Mouse (Mus musculus) liver, embryonic 16.5 days (tissue): ENCODE measurements around the gene Eif4g1. TPM values are rescaled to one million over a fixed set of nuclear protein-coding genes. Genes with fewer than 3 reads are reported as not detected.
A peak's percentile ranks its signal among the peaks of the same experiment; 100 is the strongest.

Experiments used
- ATAC-seq: fragments of 200-750 bp; cut with Nextera tagmentation; 2 replicates; pipeline ENCODE4 v1.8.0; 2017; ENCODE audit warnings: low read depth, mild to moderate bottlenecking, moderate number of reproducible peaks, moderate library complexity
- H3K27ac ChIP-seq: fragments of 300-500 bp; sonication (generic); 2 replicates; pipeline ENCODE4 v1.5.1; 2014; ENCODE audit warnings: mild to moderate bottlenecking, low read length
- H3K27me3 ChIP-seq: fragments of 300-500 bp; sonication (generic); 2 replicates; pipeline ENCODE4 v1.6.1; 2014; ENCODE audit warnings: low read depth, low read length, mixed read lengths; ENCODE audit not compliant: control insufficient read depth, insufficient read depth
- H3K36me3 ChIP-seq: fragments of 300-500 bp; sonication (generic); 2 replicates; pipeline ENCODE4 v1.6.1; 2014; ENCODE audit warnings: mild to moderate bottlenecking; ENCODE audit not compliant: control insufficient read depth, insufficient read depth
- H3K4me1 ChIP-seq: fragments of 300-500 bp; sonication (generic); 2 replicates; pipeline ENCODE4 v1.6.1; 2014; ENCODE audit warnings: low read depth, low read length, mixed read lengths; ENCODE audit not compliant: control insufficient read depth
- H3K4me2 ChIP-seq: fragments of 300-500 bp; sonication (generic); 2 replicates; pipeline ENCODE4 v1.6.1; 2014; ENCODE audit warnings: low read depth, low read length, mixed read lengths
- H3K4me3 ChIP-seq: fragments of 300-500 bp; sonication (generic); 2 replicates; pipeline ENCODE4 v1.5.1; 2014; ENCODE audit warnings: low read depth, mild to moderate bottlenecking, low read length
- H3K9ac ChIP-seq: fragments of 300-500 bp; sonication (generic); 2 replicates; pipeline ENCODE4 v1.6.1; 2014; ENCODE audit warnings: low read depth, low read length
- H3K9me3 ChIP-seq: fragments of 300-500 bp; sonication (generic); replicated peaks from 2 replicates; pipeline ENCODE4 v1.6.1; 2016; ENCODE audit warnings: low read length; ENCODE audit not compliant: control insufficient read depth
- WGBS: fragments of 180-500 bp; shearing (Covaris S2); extraction: QIAGEN DNeasy Blood & Tissue Kit; methylation state at CpG from one replicate; pipeline ENCODE4 v1.1.7; 2014; ENCODE audit not compliant: insufficient replicate concordance; 5-methylcytosine and 5-hydroxymethylcytosine counted together
- polyA plus RNA-seq: library from polyadenylated mRNA; unstranded; fragments of >200 nt; fragmentation: Nextera tagmentation; extraction: Ambion mirVana; gene quantifications from 2 replicates; pipeline ENCODE4 v1.2.1, GENCODE M21; 2015

The Eif4g1 gene
- polyA plus RNA-seq, 1 experiment from 2014 or later, result 89.4 TPM

- Histone ChIP-seq H3K27me3 (peaks cover 37% of the 10 kb centered on the region), H3K4me2 (peak within 1 kb of the TSS; percentile 54), H3K36me3 (no peaks in the 10 kb centered on the region), H3K27ac (no peak within 1 kb of the TSS), H3K9ac (peak within 1 kb of the TSS; percentile 26; the same call in 1 of the 2 replicates), H3K9me3 (no peaks in the 10 kb centered on the region), H3K4me3 (peak within 1 kb of the TSS; percentile 42), H3K4me1 (peaks cover 4% of the 10 kb centered on the region)
- 10% methylated on average over 54 of the region's 54 CpGs for WGBS
- no peak for ATAC-seq
These were observed 38.1 kb upstream of the Eif4g1 start, which contains the start of gene Ece2 for GRCm38 (mm10) chr16:20629731-20630634. Gene Ece2 (plus strand): TSS chr16:20629828.

- ATAC-seq, result no peak
- H3K4me2 ChIP-seq, result no peak overlapping the region
- no peaks in the 10 kb centered on the region for H3K9me3 ChIP-seq
- no peak overlapping the region for H3K9ac ChIP-seq
- WGBS, result 62% methylated on average over 8 of the region's 8 CpGs
- no peaks in the 10 kb centered on the region for H3K36me3 ChIP-seq
- H3K27me3 ChIP-seq, result peaks cover under 1% of the 10 kb centered on the region; the same call in 1 of the 2 replicates
- H3K4me1 ChIP-seq, result no peaks in the 10 kb centered on the region
- no peak overlapping the region for H3K4me3 ChIP-seq
- no peak overlapping the region for H3K27ac ChIP-seq
These were observed 30.7 kb upstream of the Eif4g1 start for GRCm38 (mm10) chr16:20637410-20637809.

- Histone ChIP-seq H3K27ac (no peak overlapping the region), H3K36me3 (no peaks in the 10 kb centered on the region), H3K4me3 (no peak overlapping the region), H3K27me3 (no peaks in the 10 kb centered on the region; the same call in 1 of the 2 replicates), H3K9me3 (no peaks in the 10 kb centered on the region), H3K9ac (no peak overlapping the region), H3K4me2 (no peak overlapping the region), H3K4me1 (no peaks in the 10 kb centered on the region)
- no peak for ATAC-seq
- 73% methylated on average over 8 of the region's 8 CpGs for WGBS
These were observed 29.7 kb upstream of the Eif4g1 start for GRCm38 (mm10) chr16:20638367-20638766.

GRCm38 (mm10) chr16:20642161-20642560 lies 26.0 kb upstream of the Eif4g1 start:
- no peak overlapping the region for H3K27ac ChIP-seq
- 3% methylated on average over 8 of the region's 8 CpGs for WGBS
- H3K9me3 ChIP-seq, result no peaks in the 10 kb centered on the region
- no peak for ATAC-seq
- H3K36me3 ChIP-seq, result no peaks in the 10 kb centered on the region
- H3K4me2 ChIP-seq, result no peak overlapping the region
- H3K4me3 ChIP-seq, result no peak overlapping the region
- H3K27me3 ChIP-seq, result no peaks in the 10 kb centered on the region; the same call in 1 of the 2 replicates
- no peaks in the 10 kb centered on the region for H3K4me1 ChIP-seq
- H3K9ac ChIP-seq, result no peak overlapping the region

- H3K27ac ChIP-seq, result no peak overlapping the region
- H3K4me2 ChIP-seq, result no peak overlapping the region
- H3K9me3 ChIP-seq, result no peaks in the 10 kb centered on the region
- H3K4me1 ChIP-seq, result no peaks in the 10 kb centered on the region
- no peaks in the 10 kb centered on the region for H3K36me3 ChIP-seq
- no peak overlapping the region for H3K4me3 ChIP-seq
- H3K9ac ChIP-seq, result no peak overlapping the region
- WGBS, result 62% methylated on average over 7 of the region's 7 CpGs
- no peak for ATAC-seq
- no peaks in the 10 kb centered on the region for H3K27me3 ChIP-seq
These were observed 24.2 kb upstream of the Eif4g1 start for GRCm38 (mm10) chr16:20643911-20644310.

- H3K4me1 ChIP-seq, result peaks cover 17% of the 10 kb centered on the region
- no peaks in the 10 kb centered on the region for H3K9me3 ChIP-seq
- peak within 1 kb of the TSS; percentile 69 for H3K27ac ChIP-seq
- ATAC-seq, result peak; percentile 95
- H3K36me3 ChIP-seq, result peaks cover 14% of the 10 kb centered on the region
- peak within 1 kb of the TSS; percentile 86 for H3K9ac ChIP-seq
- 1% methylated on average over 46 of the region's 46 CpGs for WGBS
- H3K4me3 ChIP-seq, result peak within 1 kb of the TSS; percentile 88
- H3K27me3 ChIP-seq, result no peaks in the 10 kb centered on the region
- H3K4me2 ChIP-seq, result peak within 1 kb of the TSS; percentile 88
These were observed 16.8 kb upstream of the Eif4g1 start, which contains the start of gene Psmd2 for GRCm38 (mm10) chr16:20651076-20651946. Gene Psmd2 (plus strand): TSS chr16:20651652.

- H3K4me1 ChIP-seq, result peaks cover 17% of the 10 kb centered on the region
- peak overlapping the region; percentile 88 for H3K4me2 ChIP-seq
- peak overlapping the region; percentile 88 for H3K4me3 ChIP-seq
- H3K9me3 ChIP-seq, result no peaks in the 10 kb centered on the region
- 7% methylated on average over 12 of the region's 12 CpGs for WGBS
- H3K27me3 ChIP-seq, result no peaks in the 10 kb centered on the region
- H3K27ac ChIP-seq, result peak overlapping the region; percentile 69; the same call in 1 of the 2 replicates
- peak; percentile 33 for ATAC-seq
- peaks cover 19% of the 10 kb centered on the region for H3K36me3 ChIP-seq
- peak overlapping the region; percentile 86 for H3K9ac ChIP-seq
These were observed 16.2 kb upstream of the Eif4g1 start for GRCm38 (mm10) chr16:20651947-20652310.

GRCm38 (mm10) chr16:20653315-20653714 lies 14.8 kb upstream of the Eif4g1 start:
- Histone ChIP-seq H3K9me3 (no peaks in the 10 kb centered on the region), H3K36me3 (peaks cover 30% of the 10 kb centered on the region), H3K4me3 (no peak overlapping the region), H3K4me2 (no peak overlapping the region), H3K27ac (no peak overlapping the region), H3K9ac (no peak overlapping the region), H3K27me3 (no peaks in the 10 kb centered on the region), H3K4me1 (peaks cover 17% of the 10 kb centered on the region)
- 47% methylated on average over 2 of the region's 2 CpGs for WGBS
- no peak for ATAC-seq
